In genomic region chr2:134673604-134674003, GRCm38 (mm10) we compare ENCODE assay signal across 10 mouse cellular contexts. TPM values are rescaled to one million over a fixed set of nuclear protein-coding genes. Genes with fewer than 3 reads are reported as not detected.
DNase-seq lines count a peak whose midpoint lies in the region; ATAC-seq and TF ChIP-seq lines count a peak whose summit lies in the region.
"Had no signal": no experiment of that assay in that cellular context is flagged by ENCODE, and none has a peak within 500 bp of the region (broad histone marks: within the 10 kb centered on the region; RNA-seq: fewer than 3 reads in every experiment).

No protein-coding gene starts in this region.

- H3K9me3 ChIP-seq in heart, postnatal 0 days (replicated peaks; ENCODE audit: control insufficient read depth, low read length), result no peaks in the 10 kb centered on the region
- H3K9me3 ChIP-seq: embryonic facial prominence, embryonic 15.5 days; limb, embryonic 12.5 days had no signal

- no peaks in the 10 kb centered on the region for H3K36me3 ChIP-seq in heart, postnatal 0 days (replicated peaks; ENCODE audit: control insufficient read depth, insufficient read depth, low read length)
- H3K36me3 ChIP-seq: embryonic facial prominence, embryonic 15.5 days; limb, embryonic 12.5 days had no signal

- no peaks in the 10 kb centered on the region for H3K27me3 ChIP-seq in heart, postnatal 0 days (ENCODE audit: control insufficient read depth, insufficient read depth, low read length)
- H3K27me3 ChIP-seq: embryonic facial prominence, embryonic 15.5 days; limb, embryonic 12.5 days had no signal

- TF ChIP-seq EP300 in heart, postnatal 0 days (IDR thresholded peaks at IDR 0.05; ENCODE audit: low read depth), result no peak

- intact Hi-C loops in heart, postnatal 25 days (cut with DNase I), result no loop called here

- DNase-seq in heart, postnatal 0 days (ENCODE audit: low spot score), result no peak
- no peak for DNase-seq in heart, postnatal 25 days (ENCODE audit: low spot score)
- DNase-seq in B cell, adult 2 months, result peak; percentile 53 to 57
- DNase-seq in ZHBTc4 (ENCODE audit: low read depth, low spot score), result peak; percentile 74
- peak; percentile 18 for DNase-seq in embryo, embryonic 11 days
- DNase-seq in layer of hippocampus, adult 9-11 months, result peak; percentile 37
- no peak for DNase-seq in adipocyte (ENCODE audit: low spot score)

- H3K9ac ChIP-seq in heart, postnatal 0 days (replicated peaks; ENCODE audit: low read depth, low read length), result no peak overlapping the region
- H3K9ac ChIP-seq: embryonic facial prominence, embryonic 15.5 days; limb, embryonic 12.5 days had no signal

- no peak overlapping the region for H3K4me3 ChIP-seq in heart, postnatal 0 days (ENCODE audit: low read depth, low read length)
- H3K4me3 ChIP-seq: embryonic facial prominence, embryonic 15.5 days; limb, embryonic 12.5 days had no signal

- TF ChIP-seq CTCF in heart, postnatal 0 days (IDR thresholded peaks at IDR 0.05; ENCODE audit: low read depth), result peak; percentile 55

- H3K27ac ChIP-seq in heart, postnatal 0 days (ENCODE audit: low read depth), result no peak overlapping the region
- H3K27ac ChIP-seq: embryonic facial prominence, embryonic 15.5 days; limb, embryonic 12.5 days had no signal

- H3K4me2 ChIP-seq in heart, postnatal 0 days (ENCODE audit: low read depth, low read length), result no peak overlapping the region
- H3K4me2 ChIP-seq: embryonic facial prominence, embryonic 15.5 days; limb, embryonic 12.5 days had no signal

- no peak for ATAC-seq in heart, postnatal 0 days (ENCODE audit: insufficient read depth, low read depth)
- ATAC-seq in neutrophil, adult 5-6 weeks (ENCODE audit: extremely low read depth, insufficient number of reproducible peaks, low FRiP score, poor library complexity, severe bottlenecking), result peak; percentile 74

- 73% methylated on average over 5 of the region's 5 CpGs for WGBS in heart, postnatal 0 days

- no peaks in the 10 kb centered on the region for H3K4me1 ChIP-seq in heart, postnatal 0 days (ENCODE audit: control insufficient read depth, insufficient read depth)
- H3K4me1 ChIP-seq: embryonic facial prominence, embryonic 15.5 days; limb, embryonic 12.5 days had no signal

RNA-seq across cellular contexts. Expression of gene Tmx4, which starts 29.7 kb away (rescaled TPM):
- 37.2 and 38.7 TPM in 2 replicates for total RNA-seq in heart, postnatal 0 days (2014; rRNA removed; ENCODE audit: low replicate concordance)
- polyA plus RNA-seq in heart, postnatal 0 days (2015; fragmentation: Nextera tagmentation; extraction: Ambion mirVana), result 27.0 and 29.2 TPM in 2 replicates
- total RNA-seq in heart, postnatal 25 days (2021), result 10 to 100 TPM; 51.0 to 53.2 TPM
- total RNA-seq in neutrophil, adult 5-6 weeks (2017), result 46.8 and 51.8 TPM in 2 replicates

Comparison
In these comparisons a context has a peak if more than half of its experiments do, and no peak if none do; other contexts are left out.
1. DNase-seq: peak in B cell, adult 2 months (2 of 2), ZHBTc4 (single experiment), embryo, embryonic 11 days (single experiment) and layer of hippocampus, adult 9-11 months (single experiment); none in heart, postnatal 0 days (single experiment), heart, postnatal 25 days (single experiment) and adipocyte (single experiment).